Mouse (Mus musculus): ENCODE data around the gene Dlg5.

GRCm38 (mm10) chr14:24132092-24132491, 113.6 kb downstream of the Dlg5 start:
- TF ChIP-seq POLR2A (IDR thresholded peaks at IDR 0.05; ENCODE audit: borderline replicate concordance, insufficient read depth, low read length) (no peak), CTCF (IDR thresholded peaks at IDR 0.05; ENCODE audit: borderline replicate concordance, insufficient read depth, low read depth, low read length) (peak; percentile 28; the same call in 1 of the 2 replicates)

All from cerebellum, adult 2 months (tissue).